Mouse (Mus musculus) MEL (cell line): ENCODE results near the gene Rundc1.

Source experiments
- CTCF ChIP-seq, 3 experiments: IDR thresholded peaks in 2 of 3; conservative IDR thresholded peaks in 1 of 3; 2 replicates each; pipeline ENCODE4 v1.5.1; 2011 to 2012; ENCODE audit warnings: low read length in 3 of 3, low read depth in 2 of 3, mild to moderate bottlenecking in 2 of 3, improper control_type of control experiment in 1 of 3, inconsistent platforms in 1 of 3, mixed read lengths in 1 of 3, moderate library complexity in 1 of 3; ENCODE audit not compliant: control insufficient read depth in 1 of 3, insufficient read depth in 1 of 3, poor library complexity in 1 of 3, severe bottlenecking in 1 of 3
- E2F4 ChIP-seq: IDR thresholded peaks from 2 replicates; pipeline ENCODE4 v1.6.1; 2011; ENCODE audit warnings: low read depth, low read length, improper control_type of control experiment, borderline replicate concordance
- EP300 ChIP-seq, 2 experiments: IDR thresholded peaks; 2 replicates each; pipeline ENCODE4 v1.6.1; 2011; ENCODE audit warnings: improper control_type of control experiment in 2 of 2, low read length in 2 of 2, low read depth in 1 of 2, mild to moderate bottlenecking in 1 of 2
- GATA1 ChIP-seq: IDR thresholded peaks from 2 replicates; pipeline ENCODE4 v1.6.1; 2011; ENCODE audit warnings: low read depth, low read length, improper control_type of control experiment
- KAT2A ChIP-seq: conservative IDR thresholded peaks from 2 replicates; pipeline ENCODE4 v1.6.1; 2012; ENCODE audit warnings: low read depth, low read length, improper control_type of control experiment, inconsistent platforms
- MXI1 ChIP-seq: IDR thresholded peaks from 2 replicates; pipeline ENCODE4 v1.6.1; 2011; ENCODE audit warnings: mild to moderate bottlenecking, low read depth, low read length, improper control_type of control experiment
- POLR2A ChIP-seq, 2 experiments: IDR thresholded peaks; 2 replicates each; pipeline ENCODE4 v1.6.1; 2011 to 2012; ENCODE audit warnings: low read length in 2 of 2, mild to moderate bottlenecking in 2 of 2, control low read depth in 1 of 2, improper control_type of control experiment in 1 of 2, low read depth in 1 of 2, moderate library complexity in 1 of 2; ENCODE audit not compliant: control insufficient read depth in 1 of 2, insufficient read depth in 1 of 2, poor library complexity in 1 of 2
- POLR2AphosphoS2 ChIP-seq: IDR thresholded peaks from 2 replicates; pipeline ENCODE4 v1.6.1; 2011; ENCODE audit warnings: low read length, improper control_type of control experiment
- ZNF384 ChIP-seq: IDR thresholded peaks from 2 replicates; pipeline ENCODE4 v1.6.1; 2012; ENCODE audit warnings: low read depth, mild to moderate bottlenecking, inconsistent platforms, low read length, improper control_type of control experiment

DNA sequence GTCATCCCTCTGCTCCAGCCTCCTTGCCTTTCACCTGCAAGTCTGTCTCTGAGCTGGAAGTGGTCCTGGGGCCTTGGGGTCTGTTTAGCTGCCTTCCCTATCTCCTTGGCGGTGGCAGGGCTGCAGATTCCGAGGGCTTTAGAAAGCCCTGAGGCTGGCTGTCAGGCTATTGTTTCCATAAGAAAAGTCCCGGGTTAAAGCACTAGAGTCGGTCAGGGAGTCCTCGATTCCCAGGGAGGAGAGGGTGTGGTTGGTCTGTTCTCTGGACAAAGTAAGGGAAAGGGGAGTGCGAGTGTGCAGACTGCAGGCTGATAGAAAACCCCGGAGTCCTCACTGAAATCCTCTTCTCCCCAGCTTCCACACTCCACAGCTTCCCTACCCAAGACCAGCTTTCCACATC lies 45.3 kb downstream of the Rundc1 start:
- no peak for TF ChIP-seq E2F4
- TF ChIP-seq CTCF (IDR thresholded peaks at IDR 0.05 in 2 of 3, conservative IDR thresholded peaks at IDR 0.05 in 1 of 3; ENCODE audit: control insufficient read depth in 1 of 3, insufficient read depth in 1 of 3, low read depth in 2 of 3, low read length in 3 of 3, poor library complexity in 1 of 3, severe bottlenecking in 1 of 3) = no peak
- TF ChIP-seq MXI1 = no peak
- TF ChIP-seq POLR2AphosphoS2 = no peak
- no peak for TF ChIP-seq KAT2A
- no peak for TF ChIP-seq GATA1
- TF ChIP-seq POLR2A (IDR thresholded peaks at IDR 0.05; ENCODE audit: control insufficient read depth in 1 of 2, insufficient read depth in 1 of 2, low read depth in 1 of 2, low read length in 2 of 2, poor library complexity in 1 of 2) = no peak
- TF ChIP-seq EP300 (IDR thresholded peaks at IDR 0.05; ENCODE audit: low read depth in 1 of 2, low read length in 2 of 2) = no peak
- TF ChIP-seq ZNF384 = no peak
